Mouse (Mus musculus) thymus, postnatal 25 days (tissue): ENCODE measurements around the gene Dgcr8.

Source experiments
- DNase-seq: peaks from one replicate; pipeline ENCODE4 v3.0.0; 2022

Dgcr8 gene

GRCm38 (mm10) chr16:18217579-18217978, 71.5 kb downstream of the Dgcr8 start, which contains the start of gene Ccdc188:
Ccdc188 (plus strand) TSS chr16:18217879.
- no peak for DNase-seq

GRCm38 (mm10) chr16:18214858-18215257, 74.2 kb downstream of the Dgcr8 start:
- no peak for DNase-seq

GRCm38 (mm10) chr16:18213689-18214088, 75.4 kb downstream of the Dgcr8 start:
- DNase-seq: no peak

GRCm38 (mm10) chr16:18211417-18212171, 77.5 kb downstream of the Dgcr8 start:
- DNase-seq: peak; percentile 87

GRCm38 (mm10) chr16:18210701-18211416, 78.2 kb downstream of the Dgcr8 start:
- DNase-seq: peak; percentile 59
